Mouse (Mus musculus): ENCODE results near the gene Auts2.

DNA sequence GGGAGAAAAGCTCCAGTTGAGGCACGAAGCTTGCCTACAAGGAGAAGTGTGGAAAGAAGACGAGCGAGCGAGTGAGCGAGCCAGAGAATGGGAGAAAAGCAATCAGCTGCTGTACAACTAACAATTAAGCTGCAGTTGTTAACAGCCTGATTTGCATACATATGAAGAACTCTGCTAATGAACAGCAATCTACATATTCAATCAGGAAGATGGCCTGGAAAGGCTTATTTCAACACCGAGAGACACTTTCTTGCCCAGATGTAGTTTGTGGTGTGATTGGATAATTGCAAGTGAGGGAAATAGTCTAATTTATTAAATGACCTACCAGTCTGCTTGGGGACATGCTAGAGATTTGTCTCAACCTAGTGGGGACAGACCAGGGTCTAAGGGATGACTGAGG is 1079.7 kb downstream of the Auts2 start:
- no peak for TF ChIP-seq SIN3A (IDR thresholded peaks at IDR 0.05; ENCODE audit: low read length)
- no peak for TF ChIP-seq CTCF (conservative IDR thresholded peaks at IDR 0.05 in 1 of 2, IDR thresholded peaks at IDR 0.05 in 1 of 2; ENCODE audit: low read depth in 2 of 2, low read length in 2 of 2)
- no peak for TF ChIP-seq SMC3 (IDR thresholded peaks at IDR 0.05; ENCODE audit: low read depth, low read length)
- no peak for TF ChIP-seq BHLHE40 (IDR thresholded peaks at IDR 0.05; ENCODE audit: low read depth, low read length)
- TF ChIP-seq POLR2A (IDR thresholded peaks at IDR 0.05; ENCODE audit: low read depth, low read length), result no peak
- TF ChIP-seq HCFC1 (IDR thresholded peaks at IDR 0.05; ENCODE audit: low read depth, low read length), result no peak
- TF ChIP-seq UBTF (IDR thresholded peaks at IDR 0.05; ENCODE audit: low read depth, low read length), result no peak
- TF ChIP-seq E2F4 (IDR thresholded peaks at IDR 0.05; ENCODE audit: insufficient replicate concordance, low read depth, low read length), result no peak

Measured in CH12.LX (cell line).